Mouse (Mus musculus) midbrain, embryonic 12.5 days (tissue): Measurements from ENCODE around the gene Hsd17b7. TPM values are rescaled to one million over a fixed set of nuclear protein-coding genes. Genes with fewer than 3 reads are reported as not detected.

Experiments
- ATAC-seq: fragments of 200-750 bp; cut with Nextera tagmentation; 2 replicates; pipeline ENCODE4 v1.8.0; 2017; ENCODE audit warnings: low read depth, moderate TSS enrichment, moderate library complexity; ENCODE audit not compliant: low FRiP score
- H3K27ac ChIP-seq: fragments of 300-500 bp; sonication (generic); replicated peaks from 2 replicates; pipeline ENCODE4 v1.5.1; 2016; ENCODE audit warnings: mild to moderate bottlenecking
- H3K27me3 ChIP-seq: fragments of 300-500 bp; sonication (generic); 2 replicates; pipeline ENCODE4 v1.6.1; 2016; ENCODE audit warnings: mild to moderate bottlenecking
- H3K36me3 ChIP-seq: fragments of 300-500 bp; sonication (generic); 2 replicates; pipeline ENCODE4 v1.6.1; 2016
- H3K4me1 ChIP-seq: fragments of 300-500 bp; sonication (generic); 2 replicates; pipeline ENCODE4 v1.6.1; 2016
- H3K4me2 ChIP-seq: fragments of 300-500 bp; sonication (generic); replicated peaks from 2 replicates; pipeline ENCODE4 v1.6.1; 2016; ENCODE audit warnings: mild to moderate bottlenecking, moderate library complexity
- H3K4me3 ChIP-seq: fragments of 300-500 bp; sonication (generic); 2 replicates; pipeline ENCODE4 v1.5.1; 2016; ENCODE audit warnings: mild to moderate bottlenecking
- H3K9ac ChIP-seq: fragments of 300-500 bp; sonication (generic); replicated peaks from 2 replicates; pipeline ENCODE4 v1.6.1; 2016; ENCODE audit warnings: mild to moderate bottlenecking, moderate library complexity
- H3K9me3 ChIP-seq: fragments of 300-500 bp; sonication (generic); 2 replicates; pipeline ENCODE4 v1.6.1; 2016; ENCODE audit warnings: mild to moderate bottlenecking
- WGBS: fragments of 180-500 bp; shearing (Covaris S2); methylation state at CpG from one replicate; pipeline ENCODE4 v1.1.7; 2016; 5-methylcytosine and 5-hydroxymethylcytosine counted together
- polyA plus RNA-seq: library from polyadenylated mRNA; unstranded; fragments of >200 nt; fragmentation: Nextera tagmentation; extraction: Ambion mirVana; gene quantifications from 2 replicates; pipeline ENCODE4 v1.2.1, GENCODE M21; 2016

The Hsd17b7 gene
- polyA plus RNA-seq, 1 experiment from 2014 or later, result 26.9 TPM

GRCm38 (mm10) chr1:169909659-169910058, 59.4 kb downstream of the Hsd17b7 start:
- no peak overlapping the region for H3K4me2 ChIP-seq
- ATAC-seq, result no peak
- no peaks in the 10 kb centered on the region for H3K9me3 ChIP-seq
- H3K4me3 ChIP-seq, result no peak overlapping the region
- 90% methylated on average over 6 of the region's 6 CpGs for WGBS
- H3K9ac ChIP-seq, result no peak overlapping the region
- H3K27me3 ChIP-seq, result no peaks in the 10 kb centered on the region
- no peaks in the 10 kb centered on the region for H3K36me3 ChIP-seq
- no peak overlapping the region for H3K27ac ChIP-seq
- H3K4me1 ChIP-seq, result no peaks in the 10 kb centered on the region

GRCm38 (mm10) chr1:169909163-169909562, 59.9 kb downstream of the Hsd17b7 start:
- no peak overlapping the region for H3K4me2 ChIP-seq
- WGBS, result 85% methylated on average over 5 of the region's 5 CpGs

GRCm38 (mm10) chr1:169900771-169901336, 68.2 kb downstream of the Hsd17b7 start:
- no peaks in the 10 kb centered on the region for H3K27me3 ChIP-seq
- no peak overlapping the region for H3K4me3 ChIP-seq
- ATAC-seq, result no peak
- 90% methylated on average over 3 of the region's 3 CpGs for WGBS
- no peaks in the 10 kb centered on the region for H3K9me3 ChIP-seq
- H3K4me1 ChIP-seq, result no peaks in the 10 kb centered on the region
- H3K9ac ChIP-seq, result no peak overlapping the region
- no peak overlapping the region for H3K4me2 ChIP-seq
- H3K27ac ChIP-seq, result no peak overlapping the region
- H3K36me3 ChIP-seq, result no peaks in the 10 kb centered on the region

More at GRCm38 (mm10) chr1:169909163-169909562, 59.9 kb downstream of the Hsd17b7 start:
- ATAC-seq, result no peak
- Histone ChIP-seq H3K9ac (no peak overlapping the region), H3K4me1 (no peaks in the 10 kb centered on the region), H3K27ac (no peak overlapping the region), H3K27me3 (no peaks in the 10 kb centered on the region), H3K36me3 (no peaks in the 10 kb centered on the region), H3K4me3 (no peak overlapping the region), H3K9me3 (no peaks in the 10 kb centered on the region)

Other genes starting within 250 kb of the Hsd17b7 start
- gene Rgs4, start 221.6 kb downstream of the Hsd17b7 start, polyA plus RNA-seq, result 17.4 and 17.9 TPM in 2 replicates
- gene Ccdc190, start 40.6 kb downstream of the Hsd17b7 start, polyA plus RNA-seq, result 0.79 and 0.94 TPM in 2 replicates
- gene Ddr2, start 141.5 kb upstream of the Hsd17b7 start, polyA plus RNA-seq, result 19.6 and 31.1 TPM in 2 replicates
- 60.5 and 60.6 TPM in 2 replicates for gene Uap1, start 205.7 kb upstream of the Hsd17b7 start, polyA plus RNA-seq
- 13.7 and 17.4 TPM in 2 replicates for gene Uhmk1, start 246.2 kb upstream of the Hsd17b7 start, polyA plus RNA-seq